Mouse (Mus musculus): ENCODE data around the gene Hist1h2bk. TPM values are rescaled to one million over a fixed set of nuclear protein-coding genes. Genes with fewer than 3 reads are reported as not detected.
"Not testable (repeated sequence)": the region's sequence is repeated elsewhere in the genome, so short reads cannot be mapped to it uniquely, and the experiment has no call there.

Hist1h2bk gene
- polyA plus RNA-seq, 1 experiment, result 8.2 TPM

DNA sequence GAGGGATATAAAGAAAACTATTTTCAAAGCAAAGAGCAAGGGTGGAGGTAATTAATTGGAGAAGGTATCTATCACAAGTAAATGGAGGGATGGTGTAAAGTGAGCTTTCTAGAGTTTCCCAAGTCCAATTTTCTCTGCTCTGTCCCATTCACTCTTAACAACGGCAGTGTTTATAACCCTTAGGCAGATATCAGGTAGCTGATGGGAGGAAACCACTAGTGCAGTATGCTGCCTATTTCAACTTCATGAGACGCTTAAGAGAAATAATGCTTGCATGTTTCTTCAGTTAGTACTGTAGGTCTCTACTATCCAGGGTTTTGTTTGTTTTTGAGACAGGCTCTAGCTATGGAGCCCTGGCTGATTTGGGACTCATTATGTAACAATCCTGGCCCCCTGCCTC is 1.7 kb downstream of the Hist1h2bk start:
- no peaks in the 10 kb centered on the region for H3K27me3 ChIP-seq (ENCODE audit: control insufficient read depth, insufficient read depth, insufficient read length)
- H3K4me3 ChIP-seq, result no peak overlapping the region
- no peak for TF ChIP-seq POLR2A (IDR thresholded peaks at IDR 0.05; ENCODE audit: insufficient read length, low read depth)
- no peak for TF ChIP-seq MYOD1 (IDR thresholded peaks at IDR 0.05; ENCODE audit: control insufficient read depth in 1 of 3, insufficient read length in 2 of 3, low read depth in 2 of 3)
- TF ChIP-seq MYOG (IDR thresholded peaks at IDR 0.05; ENCODE audit: control insufficient read depth in 1 of 3, insufficient read depth in 1 of 3, insufficient read length in 2 of 3, low read depth in 2 of 3), result no peak
- TF ChIP-seq POLR2AphosphoS2 (IDR thresholded peaks at IDR 0.05; ENCODE audit: insufficient read length, low read depth), result no peak
- no peak for TF ChIP-seq E2F4 (IDR thresholded peaks at IDR 0.05; ENCODE audit: insufficient read depth)
- TF ChIP-seq REST (IDR thresholded peaks at IDR 0.05; ENCODE audit: insufficient read depth, insufficient read length), result no peak
- TF ChIP-seq TCF3 (IDR thresholded peaks at IDR 0.05; ENCODE audit: insufficient read length, low read depth), result no peak
- no peak for TF ChIP-seq TCF12 (IDR thresholded peaks at IDR 0.05; ENCODE audit: insufficient read depth, poor library complexity, severe bottlenecking)
- no peaks in the 10 kb centered on the region for H3K79me2 ChIP-seq (ENCODE audit: control insufficient read depth, insufficient read depth)
- no peak overlapping the region for H3K4me2 ChIP-seq (ENCODE audit: low read depth)
- no peaks in the 10 kb centered on the region for H3K36me3 ChIP-seq (ENCODE audit: control insufficient read depth, insufficient read depth)
- H3ac ChIP-seq (ENCODE audit: control insufficient read depth, insufficient read length), result no peak overlapping the region

DNA sequence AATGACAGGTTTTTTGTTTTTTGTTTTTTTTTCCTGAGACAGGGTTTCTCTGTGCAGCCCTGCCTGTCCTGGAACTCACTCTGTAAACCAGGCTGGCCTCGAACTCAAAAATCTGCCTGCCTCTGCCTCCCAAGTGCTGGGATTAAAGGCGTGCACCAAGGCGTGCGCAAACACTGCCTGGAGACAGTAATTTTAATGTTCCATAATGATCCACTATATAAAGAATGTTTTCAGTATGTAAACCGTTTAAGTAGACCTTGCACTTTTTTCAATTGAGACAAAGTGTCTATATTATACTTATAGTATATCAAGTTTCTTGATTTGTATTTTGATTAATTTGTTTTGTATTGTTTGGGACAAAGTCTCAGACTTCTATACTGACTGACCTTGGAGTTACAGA is 3.7 kb downstream of the Hist1h2bk start:
- Histone ChIP-seq H3K36me3 (ENCODE audit: control insufficient read depth, insufficient read depth) (no peaks in the 10 kb centered on the region), H3K79me2 (ENCODE audit: control insufficient read depth, insufficient read depth) (no peaks in the 10 kb centered on the region), H3ac (ENCODE audit: control insufficient read depth, insufficient read length) (no peak overlapping the region), H3K27me3 (ENCODE audit: control insufficient read depth, insufficient read depth, insufficient read length) (no peaks in the 10 kb centered on the region), H3K4me3 (peak overlapping the region; percentile 28), H3K4me2 (ENCODE audit: low read depth) (peak overlapping the region; percentile 86)
- no peak for TF ChIP-seq MYOG (IDR thresholded peaks at IDR 0.05; ENCODE audit: control insufficient read depth in 1 of 3, insufficient read depth in 1 of 3, insufficient read length in 2 of 3, low read depth in 2 of 3)
- no peak for TF ChIP-seq E2F4 (IDR thresholded peaks at IDR 0.05; ENCODE audit: insufficient read depth)
- no peak for TF ChIP-seq REST (IDR thresholded peaks at IDR 0.05; ENCODE audit: insufficient read depth, insufficient read length)
- no peak for TF ChIP-seq MYOD1 (IDR thresholded peaks at IDR 0.05; ENCODE audit: control insufficient read depth in 1 of 3, insufficient read length in 2 of 3, low read depth in 2 of 3)
- no peak for TF ChIP-seq POLR2A (IDR thresholded peaks at IDR 0.05; ENCODE audit: insufficient read length, low read depth)
- TF ChIP-seq SRF (IDR thresholded peaks at IDR 0.05; ENCODE audit: control insufficient read depth, insufficient read length, low read depth), result no peak
- TF ChIP-seq TCF3 (IDR thresholded peaks at IDR 0.05; ENCODE audit: insufficient read length, low read depth), result no peak
- no peak for TF ChIP-seq USF1 (IDR thresholded peaks at IDR 0.05; ENCODE audit: low read depth)
- TF ChIP-seq CEBPB (IDR thresholded peaks at IDR 0.05; ENCODE audit: insufficient read depth, poor library complexity, severe bottlenecking), result no peak
- TF ChIP-seq POLR2AphosphoS2 (IDR thresholded peaks at IDR 0.05; ENCODE audit: insufficient read length, low read depth), result no peak
- no peak for TF ChIP-seq TCF12 (IDR thresholded peaks at IDR 0.05; ENCODE audit: insufficient read depth, poor library complexity, severe bottlenecking)
- no peak for TF ChIP-seq MAX (IDR thresholded peaks at IDR 0.05; ENCODE audit: low read depth)

GRCm38 (mm10) chr13:22039951-22040463 is 4.3 kb downstream of the Hist1h2bk start:
- no peaks in the 10 kb centered on the region for H3K79me2 ChIP-seq (ENCODE audit: control insufficient read depth, insufficient read depth)
- TF ChIP-seq TCF3 (IDR thresholded peaks at IDR 0.05; ENCODE audit: insufficient read length, low read depth) (no peak), TCF12 (IDR thresholded peaks at IDR 0.05; ENCODE audit: insufficient read depth, poor library complexity, severe bottlenecking) (no peak), MYOG (IDR thresholded peaks at IDR 0.05; ENCODE audit: control insufficient read depth in 1 of 3, insufficient read depth in 1 of 3, insufficient read length in 2 of 3, low read depth in 2 of 3) (no peak), E2F4 (IDR thresholded peaks at IDR 0.05; ENCODE audit: insufficient read depth) (no peak), MYOD1 (IDR thresholded peaks at IDR 0.05; ENCODE audit: control insufficient read depth in 1 of 3, insufficient read length in 2 of 3, low read depth in 2 of 3) (no peak), CEBPB (IDR thresholded peaks at IDR 0.05; ENCODE audit: insufficient read depth, poor library complexity, severe bottlenecking) (no peak), SRF (IDR thresholded peaks at IDR 0.05; ENCODE audit: control insufficient read depth, insufficient read length, low read depth) (no peak), REST (IDR thresholded peaks at IDR 0.05; ENCODE audit: insufficient read depth, insufficient read length) (no peak), POLR2A (IDR thresholded peaks at IDR 0.05; ENCODE audit: insufficient read length, low read depth) (no peak), POLR2AphosphoS2 (IDR thresholded peaks at IDR 0.05; ENCODE audit: insufficient read length, low read depth) (no peak), MAX (IDR thresholded peaks at IDR 0.05; ENCODE audit: low read depth) (no peak), USF1 (IDR thresholded peaks at IDR 0.05; ENCODE audit: low read depth) (no peak)
- H3K4me3 ChIP-seq, result peak overlapping the region; percentile 28
- no peaks in the 10 kb centered on the region for H3K27me3 ChIP-seq (ENCODE audit: control insufficient read depth, insufficient read depth, insufficient read length)
- H3ac ChIP-seq (ENCODE audit: control insufficient read depth, insufficient read length), result no peak overlapping the region
- H3K4me2 ChIP-seq (ENCODE audit: low read depth), result peak overlapping the region; percentile 86
- H3K36me3 ChIP-seq (ENCODE audit: control insufficient read depth, insufficient read depth), result no peaks in the 10 kb centered on the region

DNA sequence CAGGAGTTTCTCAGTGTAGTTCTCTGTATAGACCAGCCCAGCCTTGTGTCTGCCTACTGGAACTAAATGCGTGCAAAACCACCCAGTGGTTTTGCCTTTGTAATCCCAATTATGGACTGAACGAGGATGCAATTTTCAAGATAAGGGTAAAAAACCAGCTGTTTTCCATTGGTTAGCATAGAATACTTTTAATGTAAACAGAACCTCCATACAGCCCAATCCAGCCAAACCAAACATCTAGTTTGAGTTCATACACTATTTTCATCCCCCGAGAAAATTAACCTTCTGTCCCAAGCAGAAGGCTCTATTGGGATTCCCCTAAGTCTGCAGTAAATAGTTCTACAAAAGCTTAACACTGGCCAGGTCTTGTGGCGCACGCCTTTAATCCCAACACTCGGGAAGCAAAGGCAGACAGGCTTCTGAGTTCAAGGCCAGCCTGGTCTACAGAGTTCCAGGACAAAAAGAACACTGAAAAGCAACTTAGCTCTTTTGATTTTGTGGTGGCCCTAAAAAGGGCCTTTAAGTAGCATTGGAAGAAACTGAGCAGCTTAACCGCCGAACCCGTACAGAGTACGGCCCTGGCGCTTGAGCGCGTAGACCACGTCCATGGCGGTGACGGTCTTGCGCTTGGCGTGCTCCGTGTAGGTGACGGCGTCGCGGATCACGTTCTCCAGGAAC is 4.9 kb downstream of the Hist1h2bk start:
- Histone ChIP-seq H3K36me3 (ENCODE audit: control insufficient read depth, insufficient read depth) (no peaks in the 10 kb centered on the region), H3K79me2 (ENCODE audit: control insufficient read depth, insufficient read depth) (no peaks in the 10 kb centered on the region), H3K4me2 (ENCODE audit: low read depth) (peak overlapping the region; percentile 86), H3K4me3 (peak overlapping the region; percentile 28), H3ac (ENCODE audit: control insufficient read depth, insufficient read length) (no peak overlapping the region), H3K27me3 (ENCODE audit: control insufficient read depth, insufficient read depth, insufficient read length) (no peaks in the 10 kb centered on the region)
- TF ChIP-seq CEBPB (IDR thresholded peaks at IDR 0.05; ENCODE audit: insufficient read depth, poor library complexity, severe bottlenecking), result no peak
- no peak for TF ChIP-seq E2F4 (IDR thresholded peaks at IDR 0.05; ENCODE audit: insufficient read depth)
- TF ChIP-seq POLR2AphosphoS2 (IDR thresholded peaks at IDR 0.05; ENCODE audit: insufficient read length, low read depth), result peak; percentile 57

DNA sequence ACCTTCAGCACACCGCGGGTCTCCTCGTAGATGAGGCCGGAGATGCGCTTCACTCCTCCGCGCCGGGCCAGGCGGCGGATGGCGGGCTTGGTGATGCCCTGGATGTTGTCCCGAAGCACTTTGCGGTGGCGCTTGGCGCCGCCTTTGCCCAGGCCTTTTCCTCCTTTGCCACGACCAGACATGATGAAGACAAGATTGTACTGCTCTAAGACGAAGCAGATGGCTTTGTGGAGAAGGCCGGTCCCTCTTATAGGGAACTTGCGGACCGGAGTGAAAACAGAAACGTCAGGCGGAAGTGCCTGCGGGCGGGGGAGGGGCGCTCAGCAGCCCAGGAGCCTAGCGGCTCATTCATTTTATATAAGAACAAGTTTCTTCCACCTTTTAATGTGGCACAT is 5.5 kb downstream of the Hist1h2bk start, which contains the start of gene Hist1h4i:
TSS of gene Hist1h4i (minus strand) at position 221 of the 395 bp plus-strand sequence.
- not testable (repeated sequence) for H3K27me3 ChIP-seq (ENCODE audit: control insufficient read depth, insufficient read depth, insufficient read length); H3K36me3 ChIP-seq (ENCODE audit: control insufficient read depth, insufficient read depth); H3ac ChIP-seq (ENCODE audit: control insufficient read depth, insufficient read length); H3K79me2 ChIP-seq (ENCODE audit: control insufficient read depth, insufficient read depth)
- Histone ChIP-seq H3K4me3 (peak within 1 kb of the TSS; percentile 28), H3K4me2 (ENCODE audit: low read depth) (peak within 1 kb of the TSS; percentile 86)
- TF ChIP-seq SRF (IDR thresholded peaks at IDR 0.05; ENCODE audit: control insufficient read depth, insufficient read length, low read depth) (peak; percentile 25), POLR2AphosphoS2 (IDR thresholded peaks at IDR 0.05; ENCODE audit: insufficient read length, low read depth) (peak; percentile 98), POLR2A (IDR thresholded peaks at IDR 0.05; ENCODE audit: insufficient read length, low read depth) (peak; percentile 92)

Data from myocyte (in vitro differentiated cells).